Mouse (Mus musculus): ENCODE measurements around the gene Eefsec. TPM values are rescaled to one million over a fixed set of nuclear protein-coding genes. Genes with fewer than 3 reads are reported as not detected.

The Eefsec gene
- polyA plus RNA-seq, 1 experiment from 2014 or later = 33.7 TPM

GRCm38 (mm10) chr6:88251396-88251795, 194.9 kb downstream of the Eefsec start:
- DNase-seq (ENCODE audit: low spot score, missing footprints) (no peak), ATAC-seq (ENCODE audit: low FRiP score) (no peak)
- Histone ChIP-seq H3K4me2 (no peak overlapping the region), H3K4me3 (ENCODE audit: low read depth, low read length) (no peak overlapping the region), H3K9ac (ENCODE audit: low read length) (no peak overlapping the region), H3K36me3 (ENCODE audit: control insufficient read depth, insufficient read depth, low read length) (no peaks in the 10 kb centered on the region), H3K9me3 (ENCODE audit: control insufficient read depth, low read length) (no peaks in the 10 kb centered on the region), H3K4me1 (ENCODE audit: control insufficient read depth, insufficient read depth, low read length) (no peaks in the 10 kb centered on the region), H3K27ac (ENCODE audit: low read depth, low read length) (no peak overlapping the region), H3K27me3 (ENCODE audit: control insufficient read depth, insufficient read depth, low read length) (no peaks in the 10 kb centered on the region)
- 94% methylated on average over 1 of the region's 1 CpGs for WGBS

DNA sequence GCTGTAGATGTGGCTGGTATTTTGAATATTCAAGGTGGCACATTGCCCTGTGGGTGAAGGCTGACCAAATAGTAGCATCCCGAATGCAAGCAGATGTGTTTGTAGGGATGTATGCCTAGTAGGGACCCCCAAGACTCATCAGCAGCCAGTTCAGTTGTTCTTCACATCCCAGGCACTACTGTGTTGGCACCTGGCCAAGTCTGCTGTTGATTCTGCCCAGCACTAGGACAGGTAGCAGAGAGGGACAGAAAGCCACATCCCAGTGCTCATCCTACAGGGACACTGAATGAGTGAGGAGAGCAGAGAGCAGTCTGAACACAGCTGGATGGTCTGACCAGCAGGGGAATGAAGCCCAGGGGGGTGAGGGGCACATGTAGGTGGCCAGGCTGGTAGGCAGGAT, 197.1 kb downstream of the Eefsec start:
- Histone ChIP-seq H3K4me1 (ENCODE audit: control insufficient read depth, insufficient read depth, low read length) (no peaks in the 10 kb centered on the region), H3K36me3 (ENCODE audit: control insufficient read depth, insufficient read depth, low read length) (no peaks in the 10 kb centered on the region), H3K4me3 (ENCODE audit: low read depth, low read length) (no peak overlapping the region), H3K4me2 (no peak overlapping the region), H3K27ac (ENCODE audit: low read depth, low read length) (no peak overlapping the region), H3K9me3 (ENCODE audit: control insufficient read depth, low read length) (no peaks in the 10 kb centered on the region), H3K27me3 (ENCODE audit: control insufficient read depth, insufficient read depth, low read length) (no peaks in the 10 kb centered on the region), H3K9ac (ENCODE audit: low read length) (no peak overlapping the region)
- ATAC-seq (ENCODE audit: low FRiP score) = no peak
- no peak for DNase-seq (ENCODE audit: low spot score, missing footprints)
- 86% methylated on average over 1 of the region's 1 CpGs for WGBS

DNA sequence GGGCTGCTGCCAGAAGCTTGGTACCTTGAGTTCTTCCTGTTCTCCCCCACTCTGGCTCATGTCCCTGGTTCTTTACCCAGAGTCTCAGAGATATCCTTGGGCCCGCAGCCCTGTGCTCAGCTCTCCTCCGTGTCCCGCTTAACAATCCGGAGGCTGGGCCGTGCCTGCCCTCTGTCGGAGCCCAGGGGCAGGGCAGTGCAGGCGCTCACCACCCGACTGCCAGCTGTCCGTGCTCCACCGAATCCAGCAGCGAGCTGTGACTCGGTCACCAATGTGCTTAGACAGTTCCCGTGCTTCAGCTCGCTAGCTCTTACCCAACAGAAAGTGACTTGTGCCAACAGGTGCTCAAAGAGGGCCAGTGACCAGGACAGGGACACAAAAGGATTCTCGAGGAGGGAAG, 203.7 kb downstream of the Eefsec start:
- Histone ChIP-seq H3K27me3 (ENCODE audit: control insufficient read depth, insufficient read depth, low read length) (peaks cover 15% of the 10 kb centered on the region), H3K4me2 (no peak overlapping the region), H3K4me1 (ENCODE audit: control insufficient read depth, insufficient read depth, low read length) (0 out of 2 replicates have a peak, but pooled peaks cover 3% of the 10 kb centered on the region), H3K9ac (ENCODE audit: low read length) (no peak overlapping the region), H3K27ac (ENCODE audit: low read depth, low read length) (no peak overlapping the region), H3K4me3 (ENCODE audit: low read depth, low read length) (no peak overlapping the region), H3K9me3 (ENCODE audit: control insufficient read depth, low read length) (no peaks in the 10 kb centered on the region), H3K36me3 (ENCODE audit: control insufficient read depth, insufficient read depth, low read length) (no peaks in the 10 kb centered on the region)
- WGBS = 2% methylated on average over 15 of the region's 15 CpGs
- ATAC-seq (ENCODE audit: low FRiP score) = peak; percentile 81
- DNase-seq (ENCODE audit: low spot score, missing footprints) = peak; percentile 96

- peak overlapping the region; percentile 30; the same call in 1 of the 2 replicates for H3K27ac ChIP-seq (ENCODE audit: low read depth, low read length)
- H3K9me3 ChIP-seq (ENCODE audit: control insufficient read depth, low read length) = no peaks in the 10 kb centered on the region
- peak overlapping the region; percentile 31 for H3K9ac ChIP-seq (ENCODE audit: low read length)
- DNase-seq (ENCODE audit: low spot score, missing footprints) = no peak
- H3K4me3 ChIP-seq (ENCODE audit: low read depth, low read length) = no peak overlapping the region
- WGBS = 11% methylated on average over 7 of the region's 7 CpGs
- peak; percentile 57; the same call in 1 of the 2 replicates for ATAC-seq (ENCODE audit: low FRiP score)
- peak overlapping the region; percentile 34 for H3K4me2 ChIP-seq
- peaks cover 10% of the 10 kb centered on the region for H3K27me3 ChIP-seq (ENCODE audit: control insufficient read depth, insufficient read depth, low read length)
- no peaks in the 10 kb centered on the region for H3K36me3 ChIP-seq (ENCODE audit: control insufficient read depth, insufficient read depth, low read length)
- H3K4me1 ChIP-seq (ENCODE audit: control insufficient read depth, insufficient read depth, low read length) = peaks cover 10% of the 10 kb centered on the region
Measured at GRCm38 (mm10) chr6:88236513-88236912, 209.8 kb downstream of the Eefsec start.

- ATAC-seq (ENCODE audit: low FRiP score) (peak; percentile 92), DNase-seq (ENCODE audit: low spot score, missing footprints) (peak; percentile 96)
- Histone ChIP-seq H3K27me3 (ENCODE audit: control insufficient read depth, insufficient read depth, low read length) (peaks cover 10% of the 10 kb centered on the region), H3K4me3 (ENCODE audit: low read depth, low read length) (0 out of 2 replicates have a peak overlapping the region, but pooled peaks have one; percentile 4), H3K9ac (ENCODE audit: low read length) (peak overlapping the region; percentile 31), H3K4me2 (peak overlapping the region; percentile 34), H3K9me3 (ENCODE audit: control insufficient read depth, low read length) (no peaks in the 10 kb centered on the region), H3K27ac (ENCODE audit: low read depth, low read length) (0 out of 2 replicates have a peak overlapping the region, but pooled peaks have one; percentile 30), H3K36me3 (ENCODE audit: control insufficient read depth, insufficient read depth, low read length) (no peaks in the 10 kb centered on the region), H3K4me1 (ENCODE audit: control insufficient read depth, insufficient read depth, low read length) (peaks cover 10% of the 10 kb centered on the region)
- WGBS = 0% methylated on average over 17 of the region's 17 CpGs
Measured at GRCm38 (mm10) chr6:88235983-88236382, 210.4 kb downstream of the Eefsec start.

DNA sequence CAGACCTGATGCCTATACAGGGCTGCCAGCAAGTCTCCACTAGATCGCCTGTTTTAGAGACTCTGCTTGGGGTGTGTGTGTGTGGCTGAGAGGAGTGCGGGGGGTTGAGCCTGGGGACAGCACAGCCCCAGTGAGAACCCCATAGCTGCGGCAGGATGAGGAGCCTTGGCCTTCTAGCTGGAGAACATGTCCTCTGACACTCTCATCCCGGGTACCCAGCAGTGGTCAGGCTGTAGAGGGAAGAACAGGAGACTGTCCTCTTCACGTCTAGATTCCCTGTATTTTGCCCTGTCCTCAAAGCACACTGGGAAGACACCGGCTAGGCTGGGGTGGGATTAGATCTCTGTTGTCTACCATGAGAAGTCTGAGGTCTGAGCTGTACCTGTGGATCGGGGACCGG, 210.9 kb downstream of the Eefsec start:
- peaks cover 10% of the 10 kb centered on the region for H3K4me1 ChIP-seq (ENCODE audit: control insufficient read depth, insufficient read depth, low read length)
- peak overlapping the region; percentile 34 for H3K4me2 ChIP-seq
- H3K27me3 ChIP-seq (ENCODE audit: control insufficient read depth, insufficient read depth, low read length) = peaks cover 10% of the 10 kb centered on the region
- 0 out of 2 replicates have a peak overlapping the region, but pooled peaks have one; percentile 4 for H3K4me3 ChIP-seq (ENCODE audit: low read depth, low read length)
- peak overlapping the region; percentile 32; the same call in 1 of the 2 replicates for H3K27ac ChIP-seq (ENCODE audit: low read depth, low read length)
- peak overlapping the region; percentile 31 for H3K9ac ChIP-seq (ENCODE audit: low read length)
- DNase-seq (ENCODE audit: low spot score, missing footprints) = peak; percentile 92
- H3K9me3 ChIP-seq (ENCODE audit: control insufficient read depth, low read length) = no peaks in the 10 kb centered on the region
- no peak; the same call in 1 of the 2 replicates for ATAC-seq (ENCODE audit: low FRiP score)
- WGBS = 19% methylated on average over 8 of the region's 8 CpGs
- H3K36me3 ChIP-seq (ENCODE audit: control insufficient read depth, insufficient read depth, low read length) = no peaks in the 10 kb centered on the region

DNA sequence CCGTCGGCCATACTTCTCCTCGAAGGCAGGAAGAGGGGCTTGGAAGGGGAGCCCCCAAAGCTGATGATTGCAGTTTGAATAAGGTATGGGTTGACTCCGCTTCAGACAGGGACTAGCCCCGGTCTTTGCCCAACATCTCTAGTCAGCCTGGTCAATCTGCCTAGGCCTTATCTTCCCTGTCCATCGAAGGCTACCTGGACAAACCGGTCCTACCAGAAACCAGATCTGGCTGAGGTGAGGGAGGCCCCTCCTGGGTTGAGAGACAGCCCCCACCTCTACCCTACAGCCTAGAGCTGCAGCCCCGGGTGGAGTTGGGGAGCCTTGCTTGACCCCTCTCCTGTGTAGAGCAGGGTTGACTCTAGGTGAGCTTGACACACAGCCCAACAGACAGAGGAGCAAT, 212.3 kb downstream of the Eefsec start:
- H3K27ac ChIP-seq (ENCODE audit: low read depth, low read length) = no peak overlapping the region
- H3K9me3 ChIP-seq (ENCODE audit: control insufficient read depth, low read length) = no peaks in the 10 kb centered on the region
- no peak for DNase-seq (ENCODE audit: low spot score, missing footprints)
- H3K27me3 ChIP-seq (ENCODE audit: control insufficient read depth, insufficient read depth, low read length) = peaks cover 3% of the 10 kb centered on the region; the same call in 1 of the 2 replicates
- H3K9ac ChIP-seq (ENCODE audit: low read length) = no peak overlapping the region
- H3K36me3 ChIP-seq (ENCODE audit: control insufficient read depth, insufficient read depth, low read length) = no peaks in the 10 kb centered on the region
- H3K4me2 ChIP-seq = no peak overlapping the region
- 80% methylated on average over 8 of the region's 8 CpGs for WGBS
- peaks cover 10% of the 10 kb centered on the region for H3K4me1 ChIP-seq (ENCODE audit: control insufficient read depth, insufficient read depth, low read length)
- ATAC-seq (ENCODE audit: low FRiP score) = no peak
- H3K4me3 ChIP-seq (ENCODE audit: low read depth, low read length) = no peak overlapping the region

DNA sequence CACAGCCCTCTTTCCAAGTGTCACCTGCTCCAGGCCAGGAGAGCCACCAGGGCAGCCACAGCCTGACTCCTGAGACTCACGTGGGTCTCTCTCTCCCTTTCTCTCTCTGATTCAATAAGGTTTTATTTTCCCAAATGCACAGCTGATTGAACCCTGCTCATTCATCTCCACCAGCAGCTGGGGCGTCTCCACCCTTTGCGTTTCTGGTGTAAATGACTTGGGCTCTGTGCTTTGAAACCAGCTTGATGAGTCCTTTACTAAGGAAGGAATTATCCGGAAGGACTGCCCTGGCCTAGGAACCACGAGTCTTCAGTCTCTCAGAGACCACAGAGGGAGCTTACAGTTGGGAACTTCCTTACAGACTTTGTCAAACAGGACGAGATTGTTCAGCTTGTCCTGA, 214.1 kb downstream of the Eefsec start:
- no peak overlapping the region for H3K4me3 ChIP-seq (ENCODE audit: low read depth, low read length)
- DNase-seq (ENCODE audit: low spot score, missing footprints) (no peak), ATAC-seq (ENCODE audit: low FRiP score) (no peak)
- no peak overlapping the region for H3K27ac ChIP-seq (ENCODE audit: low read depth, low read length)
- 65% methylated on average over 6 of the region's 6 CpGs for WGBS
- H3K9me3 ChIP-seq (ENCODE audit: control insufficient read depth, low read length) = no peaks in the 10 kb centered on the region
- peaks cover 10% of the 10 kb centered on the region for H3K4me1 ChIP-seq (ENCODE audit: control insufficient read depth, insufficient read depth, low read length)
- H3K27me3 ChIP-seq (ENCODE audit: control insufficient read depth, insufficient read depth, low read length) = peaks cover 3% of the 10 kb centered on the region; the same call in 1 of the 2 replicates
- no peaks in the 10 kb centered on the region for H3K36me3 ChIP-seq (ENCODE audit: control insufficient read depth, insufficient read depth, low read length)
- no peak overlapping the region for H3K9ac ChIP-seq (ENCODE audit: low read length)
- H3K4me2 ChIP-seq = no peak overlapping the region

GRCm38 (mm10) chr6:88231821-88232220, 214.5 kb downstream of the Eefsec start:
- H3K4me3 ChIP-seq (ENCODE audit: low read depth, low read length) = no peak overlapping the region
- no peak for DNase-seq (ENCODE audit: low spot score, missing footprints)
- no peaks in the 10 kb centered on the region for H3K9me3 ChIP-seq (ENCODE audit: control insufficient read depth, low read length)
- H3K36me3 ChIP-seq (ENCODE audit: control insufficient read depth, insufficient read depth, low read length) = no peaks in the 10 kb centered on the region
- H3K4me2 ChIP-seq = no peak overlapping the region
- no peak overlapping the region for H3K9ac ChIP-seq (ENCODE audit: low read length)
- H3K27me3 ChIP-seq (ENCODE audit: control insufficient read depth, insufficient read depth, low read length) = peaks cover 3% of the 10 kb centered on the region; the same call in 1 of the 2 replicates
- H3K27ac ChIP-seq (ENCODE audit: low read depth, low read length) = no peak overlapping the region
- ATAC-seq (ENCODE audit: low FRiP score) = no peak
- WGBS = 82% methylated on average over 7 of the region's 7 CpGs
- peaks cover 10% of the 10 kb centered on the region for H3K4me1 ChIP-seq (ENCODE audit: control insufficient read depth, insufficient read depth, low read length)
